10 mouse cellular contexts compared by ENCODE assay signal in the genomic region with DNA sequence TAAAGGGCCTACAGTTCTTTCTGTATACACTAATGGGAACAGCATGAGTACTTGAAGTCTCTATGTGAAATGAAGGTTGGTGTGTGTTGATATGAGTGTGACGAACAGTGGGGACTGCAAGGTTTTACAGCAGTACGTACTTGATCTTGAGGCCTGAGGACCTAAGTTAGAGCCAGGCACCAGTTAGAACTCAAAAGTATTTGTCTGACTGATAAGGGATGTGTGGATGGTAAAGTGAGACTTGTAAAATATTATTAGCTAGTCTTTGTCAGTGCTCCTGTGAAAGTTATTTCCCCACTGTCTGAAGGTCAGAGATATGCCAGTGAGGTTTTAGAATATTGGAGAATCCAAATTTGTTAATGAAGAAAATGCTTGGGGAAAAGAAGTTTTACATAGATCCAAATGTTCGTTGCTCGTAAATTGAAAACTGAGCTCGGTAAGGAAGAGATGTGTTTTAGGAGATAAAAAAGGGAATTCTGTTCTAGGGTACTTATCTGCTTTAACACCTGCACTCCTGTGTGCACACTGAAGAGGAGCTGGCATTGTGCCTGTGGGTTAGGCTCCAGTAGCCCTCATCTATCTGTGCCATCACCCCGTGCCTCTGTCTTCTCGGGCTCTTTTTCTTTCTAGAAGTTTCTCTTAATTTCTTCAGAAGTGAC. TPM values are rescaled to one million over a fixed set of nuclear protein-coding genes. Genes with fewer than 3 reads are reported as not detected.
DNase-seq lines count a peak whose midpoint lies in the region; ATAC-seq and TF ChIP-seq lines count a peak whose summit lies in the region.
"Had no signal": no experiment of that assay in that cellular context is flagged by ENCODE, and none has a peak within 500 bp of the region (broad histone marks: within the 10 kb centered on the region; RNA-seq: fewer than 3 reads in every experiment).

No protein-coding gene starts in this region.

- 65% methylated on average over 7 of the region's 7 CpGs for WGBS in lung, embryonic 14.5 days

- DNase-seq in lung, embryonic 14.5 days = no peak
- no peak for DNase-seq in lung, postnatal 25 days (ENCODE audit: low spot score)
- peak; percentile 65 for DNase-seq in c-Kit-negative CD71-positive TER-119-positive erythroid progenitor cells, embryonic 14.5 days (ENCODE audit: low read depth, low spot score)
- peak; percentile 86 for DNase-seq in liver
- peak; percentile 41 to 47 for DNase-seq in spleen, postnatal 14 days (ENCODE audit: low spot score in 2 of 2)
- no peak for DNase-seq in kidney, postnatal 14 days
- DNase-seq: lung, postnatal 14 days; right cerebral cortex, adult 18-20 months; thymus, postnatal 36 days had no signal

- H3K27me3 ChIP-seq in lung, embryonic 14.5 days (ENCODE audit: insufficient read depth, low read length) = no peaks in the 10 kb centered on the region

- peak overlapping the region; percentile 67 for H3K27ac ChIP-seq in lung, embryonic 14.5 days (ENCODE audit: low read depth)

- no peak for ATAC-seq in lung, embryonic 14.5 days (ENCODE audit: insufficient read depth)
- no peak for ATAC-seq in activated CD4-positive, CD25-positive, alpha-beta regulatory T cell, adult 4 months

- no peak overlapping the region for H3K4me2 ChIP-seq in lung, embryonic 14.5 days

- H3K4me3 ChIP-seq in lung, embryonic 14.5 days (ENCODE audit: low read depth, low read length) = no peak overlapping the region

- H3K4me1 ChIP-seq in lung, embryonic 14.5 days (ENCODE audit: insufficient read depth) = 0 out of 2 replicates have a peak, but pooled peaks cover 3% of the 10 kb centered on the region

- H3K9me3 ChIP-seq in lung, embryonic 14.5 days (ENCODE audit: low read depth, low read length) = no peaks in the 10 kb centered on the region

- no peak overlapping the region; the same call in 1 of the 2 replicates for H3K9ac ChIP-seq in lung, embryonic 14.5 days

- no peak for TF ChIP-seq CTCF in lung, embryonic 14.5 days (IDR thresholded peaks at IDR 0.05; ENCODE audit: low read depth)

- no peaks in the 10 kb centered on the region for H3K36me3 ChIP-seq in lung, embryonic 14.5 days (ENCODE audit: insufficient read depth)

RNA-seq across cellular contexts. Expression of a gene that starts 8.7 kb away (rescaled TPM):
- polyA plus RNA-seq in lung, embryonic 14.5 days (2014; fragmentation: Nextera tagmentation; extraction: Ambion mirVana) = 365 and 368 TPM in 2 replicates
- polyA plus RNA-seq in activated CD4-positive, CD25-positive, alpha-beta regulatory T cell, adult 4 months (2017; shearing (Covaris generic)) = 10 to 100 TPM in 1 of 2 experiments, 1 to 10 TPM in 1; 4.1 to 19.6 TPM

RNA-seq across cellular contexts. Expression of a gene that starts 14.1 kb away (rescaled TPM):
- polyA plus RNA-seq in lung, embryonic 14.5 days (2014; fragmentation: Nextera tagmentation; extraction: Ambion mirVana) = 1.6 and 2.9 TPM in 2 replicates
- under 1 TPM in 1 of 2 experiments, not detected in 1; 0.52 TPM for polyA plus RNA-seq in activated CD4-positive, CD25-positive, alpha-beta regulatory T cell, adult 4 months (2017; shearing (Covaris generic))

Comparison
In these comparisons a context has a peak if more than half of its experiments do, and no peak if none do; other contexts are left out.
1. DNase-seq: peak in c-Kit-negative CD71-positive TER-119-positive erythroid progenitor cells, embryonic 14.5 days (single experiment), liver (single experiment) and spleen, postnatal 14 days (2 of 2); none in lung, embryonic 14.5 days (single experiment), lung, postnatal 25 days (single experiment) and kidney, postnatal 14 days (single experiment).
2. RNA of a gene that starts 8.7 kb away (polyA plus RNA-seq): 365 to 368 TPM in lung, embryonic 14.5 days; 4.1 to 19.6 TPM in activated CD4-positive, CD25-positive, alpha-beta regulatory T cell, adult 4 months; every median in the first group is over 10 times any median in the second.